9 mouse cellular contexts compared by ENCODE assay signal in genomic region chr12:102420168-102420890, GRCm38 (mm10). TPM values are rescaled to one million over a fixed set of nuclear protein-coding genes. Genes with fewer than 3 reads are reported as not detected.
DNase-seq lines count a peak whose midpoint lies in the region; ATAC-seq lines count a peak whose summit lies in the region.
"Had no signal": no experiment of that assay in that cellular context is flagged by ENCODE, and none has a peak within 500 bp of the region (broad histone marks: within the 10 kb centered on the region; RNA-seq: fewer than 3 reads in every experiment).

No protein-coding gene starts in this region.

- H3K9ac ChIP-seq in heart, embryonic 11.5 days (ENCODE audit: low read depth, low read length) = no peak overlapping the region
- H3K9ac ChIP-seq in midbrain, embryonic 15.5 days = no peak overlapping the region

- peaks cover 58% of the 10 kb centered on the region for H3K4me1 ChIP-seq in heart, embryonic 11.5 days (ENCODE audit: control insufficient read depth, insufficient read depth, low read length)
- H3K4me1 ChIP-seq in midbrain, embryonic 15.5 days = peaks cover 5% of the 10 kb centered on the region; the same call in 1 of the 2 replicates

- no peaks in the 10 kb centered on the region for H3K36me3 ChIP-seq in heart, embryonic 11.5 days (ENCODE audit: control insufficient read depth, insufficient read depth, low read length)
- H3K36me3 ChIP-seq in midbrain, embryonic 15.5 days (replicated peaks) = peaks cover 5% of the 10 kb centered on the region

- no peak for ATAC-seq in heart, embryonic 11.5 days (replicated peaks; ENCODE audit: insufficient number of reproducible peaks, low FRiP score, low TSS enrichment)
- ATAC-seq in erythroblast, adult 5-6 weeks (replicated peaks; ENCODE audit: low FRiP score, poor library complexity, severe bottlenecking) = peak; percentile 87
- no peak for ATAC-seq in midbrain, embryonic 15.5 days (replicated peaks)

- H3K4me3 ChIP-seq in heart, embryonic 11.5 days (ENCODE audit: low read depth, low read length) = no peak overlapping the region
- no peak overlapping the region for H3K4me3 ChIP-seq in midbrain, embryonic 15.5 days

- H3K4me2 ChIP-seq in heart, embryonic 11.5 days = no peak overlapping the region
- H3K4me2 ChIP-seq in midbrain, embryonic 15.5 days = no peak overlapping the region

- H3K9me3 ChIP-seq in heart, embryonic 11.5 days (replicated peaks; ENCODE audit: control insufficient read depth, low read length) = no peaks in the 10 kb centered on the region
- H3K9me3 ChIP-seq in midbrain, embryonic 15.5 days = no peaks in the 10 kb centered on the region

- intact Hi-C loops in heart, postnatal 36 days (cut with DNase I) = no loop called here

- H3K27me3 ChIP-seq in heart, embryonic 11.5 days (ENCODE audit: control insufficient read depth, insufficient read depth, low read length) = no peaks in the 10 kb centered on the region
- H3K27me3 ChIP-seq in midbrain, embryonic 15.5 days (replicated peaks) = no peaks in the 10 kb centered on the region

- WGBS in heart, embryonic 11.5 days (ENCODE audit: insufficient replicate concordance) = 45% methylated on average over 10 of the region's 10 CpGs
- WGBS in midbrain, embryonic 15.5 days = 90% methylated on average over 10 of the region's 10 CpGs

- peak overlapping the region; percentile 50; the same call in 1 of the 2 replicates for H3K27ac ChIP-seq in heart, embryonic 11.5 days (ENCODE audit: low read depth, low read length)
- no peak overlapping the region for H3K27ac ChIP-seq in midbrain, embryonic 15.5 days

- no peak for DNase-seq in heart, postnatal 36 days
- DNase-seq in 416B (ENCODE audit: low read depth) = peak; percentile 96
- peak; percentile 41 to 81 for DNase-seq in kidney, postnatal 36 days
- no peak for DNase-seq in frontal cortex, postnatal 10 days (ENCODE audit: low spot score in 2 of 2)
- no peak for DNase-seq in B cell, adult 2 months
- DNase-seq: adrenal gland, adult 8-10 months had no signal

RNA-seq across cellular contexts. Expression of gene Lgmn, which starts 19.3 kb away (rescaled TPM):
- 108 and 128 TPM in 2 replicates for polyA plus RNA-seq in heart, embryonic 11.5 days (2014; fragmentation: Nextera tagmentation; extraction: Ambion mirVana)
- 10 to 100 TPM; 74.6 to 79.7 TPM for total RNA-seq in heart, postnatal 36 days (2021)
- total RNA-seq in erythroblast, adult 5-6 weeks (2015; ENCODE audit: low replicate concordance) = 27.1 and 37.8 TPM in 2 replicates
- total RNA-seq in erythroblast, adult 5-6 weeks (2017; ENCODE audit: low replicate concordance) = 26.2 and 29.1 TPM in 2 replicates
- polyA plus RNA-seq in midbrain, embryonic 15.5 days (2015; fragmentation: Nextera tagmentation; extraction: Ambion mirVana) = 87.7 and 89.9 TPM in 2 replicates

RNA-seq across cellular contexts. Expression of gene Golga5, which starts 48.6 kb away (rescaled TPM):
- 24.9 and 32.8 TPM in 2 replicates for polyA plus RNA-seq in heart, embryonic 11.5 days (2014; fragmentation: Nextera tagmentation; extraction: Ambion mirVana)
- total RNA-seq in heart, postnatal 36 days (2021) = 10 to 100 TPM; 27.3 to 29.8 TPM
- 13.2 and 15.0 TPM in 2 replicates for total RNA-seq in erythroblast, adult 5-6 weeks (2015; ENCODE audit: low replicate concordance)
- total RNA-seq in erythroblast, adult 5-6 weeks (2017; ENCODE audit: low replicate concordance) = 15.6 and 29.0 TPM in 2 replicates
- polyA plus RNA-seq in midbrain, embryonic 15.5 days (2015; fragmentation: Nextera tagmentation; extraction: Ambion mirVana) = 25.5 and 31.0 TPM in 2 replicates

Comparison
In these comparisons a context has a peak if more than half of its experiments do, and no peak if none do; other contexts are left out.
1. DNase-seq: peak in 416B (single experiment) and kidney, postnatal 36 days (2 of 2); none in heart, postnatal 36 days (0 of 2), frontal cortex, postnatal 10 days (0 of 2) and B cell, adult 2 months (0 of 2).